Mouse (Mus musculus) ES-Bruce4 (cell line): Measurements from ENCODE around the gene Frs2. TPM values are rescaled to one million over a fixed set of nuclear protein-coding genes. Genes with fewer than 3 reads are reported as not detected.

ENCODE experiments used
- H3K27ac ChIP-seq: 2 replicates; pipeline ENCODE4 v1.5.1; 2012; ENCODE audit warnings: low read length, inconsistent platforms; ENCODE audit not compliant: insufficient read depth
- H3K27me3 ChIP-seq: 2 replicates; pipeline ENCODE4 v1.6.1; 2012; ENCODE audit warnings: mild to moderate bottlenecking, low read length, inconsistent platforms; ENCODE audit not compliant: control insufficient read depth, poor library complexity, insufficient read depth, severe bottlenecking
- H3K36me3 ChIP-seq: 2 replicates; pipeline ENCODE4 v1.6.1; 2012; ENCODE audit warnings: inconsistent platforms, mild to moderate bottlenecking, low read length, moderate library complexity; ENCODE audit not compliant: control insufficient read depth, poor library complexity, insufficient read depth, severe bottlenecking
- H3K4me1 ChIP-seq: one replicate; pipeline ENCODE4 v1.8.1; 2011; ENCODE audit warnings: low read length; ENCODE audit not compliant: control insufficient read depth, insufficient read depth
- H3K4me3 ChIP-seq: 2 replicates; pipeline ENCODE4 v1.5.1; 2011; ENCODE audit warnings: low read depth, mild to moderate bottlenecking, low read length
- H3K9ac ChIP-seq: 2 replicates; pipeline ENCODE4 v1.6.1; 2012; ENCODE audit warnings: low read depth, mild to moderate bottlenecking, inconsistent platforms; ENCODE audit not compliant: poor library complexity, severe bottlenecking
- H3K9me3 ChIP-seq: replicated peaks from 2 replicates; pipeline ENCODE4 v1.6.1; 2012; ENCODE audit warnings: mild to moderate bottlenecking, low read length, inconsistent platforms; ENCODE audit not compliant: control insufficient read depth, poor library complexity, insufficient read depth, severe bottlenecking
- CTCF ChIP-seq: IDR thresholded peaks from one replicate; pipeline ENCODE4 v1.8.1; 2011; ENCODE audit warnings: low read depth, low read length
- EP300 ChIP-seq: IDR thresholded peaks from 2 replicates; pipeline ENCODE4 v1.6.1; 2011; ENCODE audit warnings: low read depth, low read length; ENCODE audit not compliant: insufficient read depth
- POLR2A ChIP-seq: IDR thresholded peaks from one replicate; pipeline ENCODE4 v1.8.1; 2011; ENCODE audit warnings: low read length; ENCODE audit not compliant: insufficient read depth
- polyA plus RNA-seq: library from polyadenylated mRNA; stranded (reverse); fragments of >200 nt; gene quantifications from 2 replicates; pipeline ENCODE4 v1.2.4, GENCODE M21; 2011; ENCODE audit warnings: low read depth; ENCODE audit not compliant: missing spikeins, insufficient read depth, insufficient read length

The Frs2 gene
- polyA plus RNA-seq, 1 experiment, result 49.0 TPM

DNA sequence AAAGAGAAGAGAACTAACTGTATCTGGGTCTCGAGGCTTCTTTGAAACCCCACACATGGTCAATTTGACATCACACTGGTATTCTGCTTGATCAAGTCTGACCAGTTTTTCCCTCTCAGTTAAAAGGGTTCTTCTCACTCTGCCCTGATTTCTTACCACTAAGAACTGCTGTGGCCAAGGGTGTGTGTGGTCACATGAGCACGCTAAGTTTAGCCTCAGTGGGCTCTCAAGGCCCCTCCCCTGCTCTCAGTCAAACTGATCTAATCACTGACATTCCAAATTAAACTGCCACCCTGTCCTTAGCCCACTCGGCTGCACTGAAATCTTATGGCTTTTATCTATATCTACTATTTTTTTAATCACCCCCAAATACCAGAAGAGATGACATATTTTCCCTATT is 32.8 kb upstream of the Frs2 start:
- no peaks in the 10 kb centered on the region for H3K36me3 ChIP-seq

DNA sequence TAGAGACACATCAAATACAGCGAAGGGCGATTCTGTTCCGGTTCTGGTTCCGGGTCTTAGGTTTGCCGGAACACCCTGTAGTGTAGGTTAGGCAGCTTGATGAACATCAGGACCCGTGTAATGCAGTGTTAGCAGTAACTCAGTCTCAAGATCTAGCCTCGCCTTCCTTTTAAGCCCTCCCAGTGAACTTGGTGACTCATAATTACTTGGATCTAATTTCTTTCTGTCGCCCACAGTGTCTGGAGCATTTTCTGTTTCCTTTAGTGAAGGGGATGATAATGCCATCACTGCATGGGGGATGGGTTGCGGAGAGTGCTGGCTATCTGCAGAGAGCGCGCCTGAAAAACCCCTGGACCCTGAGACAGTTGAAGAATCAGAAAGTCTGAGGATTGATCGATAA is 26.3 kb upstream of the Frs2 start:
- no peaks in the 10 kb centered on the region for H3K9me3 ChIP-seq
- H3K4me1 ChIP-seq, result peaks cover 1% of the 10 kb centered on the region
- H3K36me3 ChIP-seq, result no peaks in the 10 kb centered on the region
- H3K9ac ChIP-seq, result peak overlapping the region; percentile 82
- peak overlapping the region; percentile 45 for H3K27ac ChIP-seq
- 0 out of 2 replicates have a peak, but pooled peaks cover 1% of the 10 kb centered on the region for H3K27me3 ChIP-seq
- TF ChIP-seq POLR2A, result no peak
- peak overlapping the region; percentile 61 for H3K4me3 ChIP-seq

More for the DNA sequence above, 32.8 kb upstream of the Frs2 start:
- H3K4me3 ChIP-seq, result no peak overlapping the region
- TF ChIP-seq POLR2A, result no peak
- H3K9me3 ChIP-seq, result no peaks in the 10 kb centered on the region
- H3K4me1 ChIP-seq, result no peaks in the 10 kb centered on the region
- H3K27ac ChIP-seq, result no peak overlapping the region
- no peak overlapping the region for H3K9ac ChIP-seq
- H3K27me3 ChIP-seq, result no peaks in the 10 kb centered on the region

DNA sequence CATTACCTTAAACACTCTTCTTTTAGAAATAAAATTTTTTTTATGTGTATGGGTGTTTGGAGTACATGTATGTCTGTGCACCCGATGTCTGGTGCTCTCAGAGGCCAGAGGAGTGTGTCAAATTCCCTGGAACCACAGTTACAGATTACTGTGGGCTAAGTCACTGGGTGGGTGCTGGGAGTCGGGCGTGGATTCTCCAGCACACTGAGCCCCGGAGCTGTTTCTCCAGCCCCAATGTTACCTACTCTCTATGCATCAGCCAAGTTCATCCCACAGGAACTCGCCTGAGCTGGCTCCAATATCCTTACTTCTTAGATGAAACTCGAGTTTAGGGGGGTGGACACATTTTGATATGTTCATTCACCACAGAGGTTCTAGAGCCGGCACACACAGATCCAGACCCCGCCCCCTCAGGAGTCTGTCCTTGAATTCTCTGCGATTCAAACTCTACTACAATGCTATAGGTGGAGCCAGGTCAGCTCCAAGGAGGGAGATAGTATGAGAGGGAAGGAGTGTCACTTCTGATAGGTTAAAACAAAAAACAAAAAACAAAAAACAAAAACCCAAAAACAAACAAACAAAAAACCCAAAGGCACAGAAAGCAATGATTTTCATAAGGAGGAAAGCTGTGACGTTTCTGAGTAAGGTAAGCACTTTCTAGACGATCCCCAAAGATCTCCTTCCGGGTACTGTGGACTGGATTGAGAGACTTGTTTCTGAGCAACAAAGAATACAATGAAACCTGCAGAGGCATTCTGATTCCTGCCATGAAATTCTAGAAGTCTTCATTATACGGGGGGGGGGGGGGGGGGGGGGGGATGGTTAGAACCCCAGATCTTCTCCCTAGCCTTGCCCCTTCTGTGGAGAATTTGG is 25.5 kb upstream of the Frs2 start:
- Histone ChIP-seq H3K27me3 (0 out of 2 replicates have a peak, but pooled peaks cover 1% of the 10 kb centered on the region), H3K9ac (peak overlapping the region; percentile 82), H3K9me3 (no peaks in the 10 kb centered on the region), H3K36me3 (no peaks in the 10 kb centered on the region), H3K27ac (peak overlapping the region; percentile 81), H3K4me1 (peaks cover 1% of the 10 kb centered on the region), H3K4me3 (peak overlapping the region; percentile 84)
- TF ChIP-seq CTCF (no peak), EP300 (no peak), POLR2A (no peak)

DNA sequence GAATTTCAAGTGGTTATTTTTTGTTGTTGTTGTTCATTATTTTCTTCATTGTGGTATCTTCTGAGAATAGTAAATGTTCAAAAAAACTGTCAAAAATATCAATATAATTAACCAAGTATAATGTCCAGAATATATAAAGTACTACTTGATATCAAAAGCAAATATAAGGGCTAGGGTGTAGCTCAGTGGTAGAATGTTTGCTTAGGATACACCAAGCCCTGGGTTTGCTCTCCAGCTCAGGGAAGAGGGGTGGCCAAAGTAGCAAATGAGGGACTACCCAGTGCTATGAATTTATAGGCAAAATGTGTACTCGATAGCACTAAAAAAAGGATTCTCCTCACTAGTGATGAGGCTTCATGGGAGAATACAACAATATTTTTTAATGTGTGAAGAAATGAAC is 24.8 kb upstream of the Frs2 start:
- Histone ChIP-seq H3K4me1 (peaks cover 1% of the 10 kb centered on the region), H3K27ac (no peak overlapping the region), H3K9me3 (no peaks in the 10 kb centered on the region), H3K36me3 (no peaks in the 10 kb centered on the region), H3K27me3 (0 out of 2 replicates have a peak, but pooled peaks cover 1% of the 10 kb centered on the region), H3K4me3 (no peak overlapping the region), H3K9ac (0 out of 2 replicates have a peak overlapping the region, but pooled peaks have one; percentile 78)
- no peak for TF ChIP-seq EP300
- no peak for TF ChIP-seq CTCF
- no peak for TF ChIP-seq POLR2A

DNA sequence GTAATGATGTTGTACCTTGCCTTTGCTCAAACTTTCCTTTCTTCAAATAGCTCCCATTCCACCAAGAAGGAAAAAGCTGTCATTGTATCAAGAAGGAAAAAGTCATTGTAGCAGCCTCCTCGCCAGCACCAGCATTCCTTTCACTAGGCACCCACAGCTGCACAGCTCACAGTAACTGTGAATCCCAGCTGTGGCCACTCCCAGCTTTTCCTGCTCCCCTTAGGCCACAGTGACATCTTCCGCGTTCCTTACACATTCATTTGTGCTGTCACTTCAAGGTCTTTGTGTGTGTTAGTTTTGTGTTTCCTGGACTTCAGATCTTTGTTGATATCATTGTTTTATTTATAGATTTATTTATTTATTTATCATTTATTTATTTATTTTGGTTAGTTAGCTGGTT is 23.7 kb upstream of the Frs2 start:
- Histone ChIP-seq H3K4me1 (peaks cover 1% of the 10 kb centered on the region), H3K4me3 (no peak overlapping the region), H3K27ac (no peak overlapping the region), H3K36me3 (no peaks in the 10 kb centered on the region), H3K27me3 (0 out of 2 replicates have a peak, but pooled peaks cover 1% of the 10 kb centered on the region), H3K9ac (no peak overlapping the region), H3K9me3 (no peaks in the 10 kb centered on the region)
- TF ChIP-seq EP300, result peak; percentile 57; the same call in 1 of the 2 replicates
- TF ChIP-seq POLR2A, result no peak

DNA sequence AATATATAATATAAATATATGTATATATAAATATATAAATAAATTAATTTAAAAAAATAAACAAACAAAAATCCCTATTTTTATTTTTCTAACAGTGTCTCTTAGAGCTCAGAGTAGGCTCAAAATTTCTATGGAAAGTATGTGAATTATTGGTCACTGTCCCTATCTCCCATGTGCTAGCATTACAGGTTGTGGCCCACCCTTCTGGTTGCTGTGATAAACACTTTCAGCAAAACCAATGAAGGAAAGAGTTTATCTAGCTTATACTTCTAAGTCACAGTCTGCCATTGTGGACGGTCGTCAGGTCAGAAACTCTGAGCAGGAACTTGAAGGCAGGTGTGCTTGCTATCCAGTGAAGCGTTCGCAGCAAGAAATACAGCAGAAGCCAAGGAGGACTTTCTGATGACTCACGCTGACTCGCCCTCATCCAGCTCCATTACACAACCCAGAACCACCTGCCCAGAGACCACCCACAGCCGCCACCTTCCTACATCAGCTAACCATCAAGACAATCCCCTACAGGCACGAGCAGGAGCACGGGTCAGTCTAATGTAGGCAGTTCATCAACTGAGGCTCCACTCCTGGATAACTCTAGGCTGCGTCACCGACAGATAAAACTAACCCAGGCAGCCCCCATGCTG is 18.6 kb upstream of the Frs2 start:
- Histone ChIP-seq H3K4me3 (no peak overlapping the region), H3K27me3 (no peaks in the 10 kb centered on the region), H3K4me1 (no peaks in the 10 kb centered on the region), H3K9ac (no peak overlapping the region), H3K36me3 (no peaks in the 10 kb centered on the region), H3K9me3 (no peaks in the 10 kb centered on the region), H3K27ac (peak overlapping the region; percentile 60)
- TF ChIP-seq EP300 (peak; percentile 94), CTCF (no peak)
